12 mouse cellular contexts compared by ENCODE assay signal in the genomic region with DNA sequence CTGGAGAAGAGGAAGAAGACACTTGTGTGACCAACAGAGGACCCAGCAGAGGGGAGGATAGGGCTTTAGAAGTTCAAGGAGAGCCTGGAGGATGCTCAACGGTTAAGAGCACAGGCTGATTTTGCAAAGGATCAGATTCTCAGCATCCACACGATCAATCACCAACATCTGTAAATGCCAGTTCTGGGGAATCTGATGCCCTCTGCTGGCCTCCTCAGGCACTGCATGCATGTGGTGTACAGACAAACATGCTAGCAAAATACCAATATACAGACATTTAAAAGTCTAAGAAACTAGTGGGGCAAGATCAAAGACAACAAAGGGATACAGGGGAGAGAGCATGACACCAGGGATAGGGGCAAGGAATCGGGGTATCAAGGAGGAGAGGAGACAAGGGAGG. TPM values are rescaled to one million over a fixed set of nuclear protein-coding genes. Genes with fewer than 3 reads are reported as not detected.
A peak's percentile ranks its signal among the peaks of the same experiment; 100 is the strongest.
DNase-seq lines count a peak whose midpoint lies in the region; ATAC-seq and TF ChIP-seq lines count a peak whose summit lies in the region.
"Had no signal": no experiment of that assay in that cellular context is flagged by ENCODE, and none has a peak within 500 bp of the region (broad histone marks: within the 10 kb centered on the region; RNA-seq: fewer than 3 reads in every experiment).

No protein-coding gene starts in this region.

- H3K27ac ChIP-seq in cerebellum, adult 2 months (ENCODE audit: insufficient read depth, low read length) = no peak overlapping the region
- no peak overlapping the region for H3K27ac ChIP-seq in liver, embryonic 11.5 days (ENCODE audit: low read depth, low read length)
- no peak overlapping the region for H3K27ac ChIP-seq in stomach, postnatal 0 days (replicated peaks)
- H3K27ac ChIP-seq: hindbrain, embryonic 15.5 days; neural tube, embryonic 13.5 days had no signal

- no peaks in the 10 kb centered on the region for H3K9me3 ChIP-seq in liver, embryonic 11.5 days (ENCODE audit: control insufficient read depth, low read length)
- no peaks in the 10 kb centered on the region for H3K9me3 ChIP-seq in stomach, postnatal 0 days (ENCODE audit: control insufficient read depth, low read length)
- H3K9me3 ChIP-seq: hindbrain, embryonic 15.5 days; neural tube, embryonic 13.5 days had no signal

- WGBS in cerebellum, adult 2 months = 83% methylated on average over 3 of the region's 3 CpGs
- WGBS in liver, embryonic 11.5 days = 80% methylated on average over 3 of the region's 3 CpGs
- WGBS in stomach, postnatal 0 days = 84% methylated on average over 3 of the region's 3 CpGs

- H3K4me1 ChIP-seq in cerebellum, adult 2 months (ENCODE audit: control insufficient read depth, insufficient read depth, low read length) = 0 out of 2 replicates have a peak, but pooled peaks cover 2% of the 10 kb centered on the region
- H3K4me1 ChIP-seq in liver, embryonic 11.5 days (replicated peaks; ENCODE audit: control insufficient read depth, insufficient read depth, low read length) = peaks cover 2% of the 10 kb centered on the region; the same call in 1 of the 2 replicates
- H3K4me1 ChIP-seq in stomach, postnatal 0 days (replicated peaks; ENCODE audit: control insufficient read depth, insufficient read depth) = no peaks in the 10 kb centered on the region
- H3K4me1 ChIP-seq: hindbrain, embryonic 15.5 days; neural tube, embryonic 13.5 days had no signal

- no peak overlapping the region for H3K9ac ChIP-seq in liver, embryonic 11.5 days (ENCODE audit: low read depth, low read length)
- H3K9ac ChIP-seq in stomach, postnatal 0 days (ENCODE audit: low read length) = no peak overlapping the region
- H3K9ac ChIP-seq: hindbrain, embryonic 15.5 days; neural tube, embryonic 13.5 days had no signal

- peak; percentile 44; the same call in 1 of the 2 replicates for TF ChIP-seq CTCF in cerebellum, adult 2 months (IDR thresholded peaks at IDR 0.05; ENCODE audit: borderline replicate concordance, insufficient read depth, low read depth, low read length)
- TF ChIP-seq CTCF in stomach, postnatal 0 days (IDR thresholded peaks at IDR 0.05; ENCODE audit: low read depth) = peak; percentile 63

- H3K4me2 ChIP-seq in liver, embryonic 11.5 days = no peak overlapping the region
- H3K4me2 ChIP-seq in stomach, postnatal 0 days (replicated peaks; ENCODE audit: low read depth) = no peak overlapping the region
- H3K4me2 ChIP-seq: hindbrain, embryonic 15.5 days; neural tube, embryonic 13.5 days had no signal

- H3K27me3 ChIP-seq in cerebellum, adult 2 months (ENCODE audit: control insufficient read depth, insufficient read depth, low read length) = no peaks in the 10 kb centered on the region
- H3K27me3 ChIP-seq in liver, embryonic 11.5 days (replicated peaks; ENCODE audit: control insufficient read depth, insufficient read depth, low read length) = no peaks in the 10 kb centered on the region
- no peaks in the 10 kb centered on the region for H3K27me3 ChIP-seq in stomach, postnatal 0 days (ENCODE audit: control insufficient read depth, insufficient read depth, low read length)
- H3K27me3 ChIP-seq: hindbrain, embryonic 15.5 days; neural tube, embryonic 13.5 days had no signal

- no peaks in the 10 kb centered on the region for H3K36me3 ChIP-seq in liver, embryonic 11.5 days (ENCODE audit: control insufficient read depth, insufficient read depth, low read length)
- H3K36me3 ChIP-seq in stomach, postnatal 0 days (ENCODE audit: control insufficient read depth, insufficient read depth, low read length) = no peaks in the 10 kb centered on the region
- H3K36me3 ChIP-seq: hindbrain, embryonic 15.5 days; neural tube, embryonic 13.5 days had no signal

- ATAC-seq in liver, embryonic 11.5 days (replicated peaks; ENCODE audit: low FRiP score) = no peak
- no peak for ATAC-seq in stomach, postnatal 0 days (ENCODE audit: low FRiP score, low TSS enrichment)

- TF ChIP-seq POLR2A in cerebellum, adult 2 months (IDR thresholded peaks at IDR 0.05; ENCODE audit: borderline replicate concordance, insufficient read depth, low read length) = no peak

- no peak for DNase-seq in cerebellum, adult 2 months
- no peak for DNase-seq in cerebellum, adult 18-20 months
- peak; percentile 40 for DNase-seq in liver
- DNase-seq in liver, embryonic 11.5 days (ENCODE audit: low spot score) = no peak
- DNase-seq in c-Kit-negative CD71-positive TER-119-positive erythroid progenitor cells, embryonic 14.5 days (ENCODE audit: low read depth, low spot score) = peak; percentile 16
- no peak for DNase-seq in stomach, postnatal 0 days (ENCODE audit: low spot score)
- DNase-seq in heart, adult 11 months = no peak
- no peak for DNase-seq in adrenal gland, adult 2 months
- DNase-seq: cerebellum, adult 11 months had no signal

- no peak for TF ChIP-seq EP300 in stomach, postnatal 0 days (optimal IDR thresholded peaks at IDR 0.05)

- H3K4me3 ChIP-seq in cerebellum, adult 2 months (replicated peaks; ENCODE audit: insufficient read depth, low read depth, low read length) = no peak overlapping the region
- H3K4me3 ChIP-seq in liver, embryonic 11.5 days (ENCODE audit: low read depth, low read length) = no peak overlapping the region
- H3K4me3 ChIP-seq in stomach, postnatal 0 days (ENCODE audit: low read depth, low read length) = no peak overlapping the region
- H3K4me3 ChIP-seq: hindbrain, embryonic 15.5 days; neural tube, embryonic 13.5 days had no signal

RNA-seq across cellular contexts. Expression of a gene that starts 14.8 kb away (rescaled TPM):
- polyA plus RNA-seq in cerebellum, adult 2 months (2012; rRNA removed) = 0.63 and 0.84 TPM in 2 replicates
- 1.9 and 2.0 TPM in 2 replicates for polyA plus RNA-seq in liver, embryonic 11.5 days (2014; fragmentation: Nextera tagmentation; extraction: Ambion mirVana)
- polyA plus RNA-seq in stomach, postnatal 0 days (2015; fragmentation: Nextera tagmentation; extraction: Ambion mirVana) = 0.75 and 1.0 TPM in 2 replicates
- total RNA-seq in adrenal gland, adult 2 months (2021) = under 1 TPM in 1 of 2 experiments, not detected in 1; 0.10 TPM
- 0.17 and 0.39 TPM in 2 replicates for polyA plus RNA-seq in adrenal gland, adult 2 months (2012; rRNA removed)
- polyA plus RNA-seq: C2C12 had no signal

RNA-seq across cellular contexts. Expression of a gene that starts 45.8 kb away (rescaled TPM):
- 55.3 and 59.5 TPM in 2 replicates for polyA plus RNA-seq in cerebellum, adult 2 months (2012; rRNA removed)
- polyA plus RNA-seq in liver, embryonic 11.5 days (2014; fragmentation: Nextera tagmentation; extraction: Ambion mirVana) = 20.0 and 21.0 TPM in 2 replicates
- polyA plus RNA-seq in stomach, postnatal 0 days (2015; fragmentation: Nextera tagmentation; extraction: Ambion mirVana) = 23.6 and 29.6 TPM in 2 replicates
- 1 to 10 TPM; 2.0 to 4.2 TPM for total RNA-seq in adrenal gland, adult 2 months (2021)
- 5.2 and 7.6 TPM in 2 replicates for polyA plus RNA-seq in adrenal gland, adult 2 months (2012; rRNA removed)

Comparison
In these comparisons a context has a peak if more than half of its experiments do, and no peak if none do; other contexts are left out.
1. DNase-seq: peak in liver (single experiment) and c-Kit-negative CD71-positive TER-119-positive erythroid progenitor cells, embryonic 14.5 days (single experiment); none in cerebellum, adult 2 months (0 of 2), cerebellum, adult 18-20 months (0 of 2), liver, embryonic 11.5 days (single experiment), stomach, postnatal 0 days (single experiment), heart, adult 11 months (single experiment) and adrenal gland, adult 2 months (single experiment).